Mouse (Mus musculus) liver, postnatal 0 days (tissue): ENCODE measurements around the gene Mnat1.

Source experiments
- CTCF ChIP-seq: sonication (generic); IDR thresholded peaks from 2 replicates; pipeline ENCODE4 v1.5.1; 2016; ENCODE audit warnings: antibody characterized with exemption, low read depth
- EP300 ChIP-seq: IDR thresholded peaks from 2 replicates; pipeline ENCODE4 v1.6.1; 2016; ENCODE audit warnings: antibody characterized with exemption, low read depth, mild to moderate bottlenecking

DNA sequence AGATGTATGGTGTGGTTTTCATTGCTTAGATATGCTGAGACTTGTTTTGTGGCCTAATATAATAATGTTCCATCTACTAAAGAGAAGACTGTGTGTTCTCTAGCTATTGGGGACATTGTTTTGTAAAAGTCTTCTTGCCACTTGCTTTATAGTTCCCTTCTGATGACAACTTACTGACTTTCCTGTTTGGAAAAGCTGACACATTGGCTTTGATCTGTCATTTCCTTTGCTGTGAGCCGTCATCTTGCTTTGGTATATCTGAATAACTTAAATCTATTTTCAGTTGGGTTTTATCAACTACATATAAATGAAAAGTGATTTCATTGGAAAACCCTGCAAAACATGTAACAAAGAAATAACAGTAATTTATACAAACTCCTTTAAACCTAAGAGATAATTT lies 74.9 kb downstream of the Mnat1 start:
- TF ChIP-seq EP300, result no peak
- TF ChIP-seq CTCF, result no peak
